Mouse (Mus musculus): Measurements from ENCODE around the gene Aven. TPM values are rescaled to one million over a fixed set of nuclear protein-coding genes. Genes with fewer than 3 reads are reported as not detected.

Gene Aven
- polyA plus RNA-seq, 1 experiment from 2014 or later, result 8.1 TPM

- H3K4me2 ChIP-seq, result no peak overlapping the region
- H3K36me3 ChIP-seq, result peaks cover 17% of the 10 kb centered on the region
Measured at GRCm38 (mm10) chr2:112470961-112471381, 21.8 kb upstream of the Aven start.

GRCm38 (mm10) chr2:112472076-112472475 is 20.7 kb upstream of the Aven start:
- no peak for ATAC-seq (ENCODE audit: insufficient read depth, low FRiP score, low read depth)
- Histone ChIP-seq H3K9me3 (no peaks in the 10 kb centered on the region), H3K27ac (no peak overlapping the region), H3K4me1 (no peaks in the 10 kb centered on the region), H3K4me3 (replicated peaks) (no peak overlapping the region), H3K36me3 (peaks cover 12% of the 10 kb centered on the region), H3K27me3 (replicated peaks) (no peaks in the 10 kb centered on the region), H3K9ac (no peak overlapping the region), H3K4me2 (no peak overlapping the region)
- WGBS, result 89% methylated on average over 2 of the region's 2 CpGs

More at GRCm38 (mm10) chr2:112470961-112471381, 21.8 kb upstream of the Aven start:
- Histone ChIP-seq H3K9ac (no peak overlapping the region), H3K27ac (no peak overlapping the region), H3K4me3 (replicated peaks) (no peak overlapping the region), H3K9me3 (no peaks in the 10 kb centered on the region), H3K27me3 (replicated peaks) (no peaks in the 10 kb centered on the region), H3K4me1 (no peaks in the 10 kb centered on the region)
- ATAC-seq (ENCODE audit: insufficient read depth, low FRiP score, low read depth), result no peak
- WGBS, result 71% methylated on average over 5 of the region's 5 CpGs

GRCm38 (mm10) chr2:112474997-112475724 is 17.6 kb upstream of the Aven start:
- Histone ChIP-seq H3K27me3 (replicated peaks) (no peaks in the 10 kb centered on the region), H3K27ac (no peak overlapping the region), H3K9me3 (no peaks in the 10 kb centered on the region), H3K36me3 (no peaks in the 10 kb centered on the region), H3K4me2 (no peak overlapping the region), H3K9ac (no peak overlapping the region), H3K4me3 (replicated peaks) (no peak overlapping the region), H3K4me1 (no peaks in the 10 kb centered on the region)
- no peak for ATAC-seq (ENCODE audit: insufficient read depth, low FRiP score, low read depth)
- 66% methylated on average over 5 of the region's 5 CpGs for WGBS

GRCm38 (mm10) chr2:112476554-112476953 is 16.2 kb upstream of the Aven start:
- no peaks in the 10 kb centered on the region for H3K27me3 ChIP-seq (replicated peaks)
- no peaks in the 10 kb centered on the region for H3K4me1 ChIP-seq
- H3K36me3 ChIP-seq, result no peaks in the 10 kb centered on the region
- H3K4me2 ChIP-seq, result 0 out of 2 replicates have a peak overlapping the region, but pooled peaks have one; percentile 3
- 68% methylated on average over 6 of the region's 6 CpGs for WGBS
- no peak overlapping the region for H3K4me3 ChIP-seq (replicated peaks)
- H3K9me3 ChIP-seq, result no peaks in the 10 kb centered on the region
- no peak overlapping the region for H3K9ac ChIP-seq
- peak overlapping the region; percentile 57; the same call in 1 of the 2 replicates for H3K27ac ChIP-seq
- peak; percentile 72 for ATAC-seq (ENCODE audit: insufficient read depth, low FRiP score, low read depth)

GRCm38 (mm10) chr2:112480669-112481068 is 12.1 kb upstream of the Aven start, which contains the start of gene Chrm5:
TSS of gene Chrm5 (minus strand) at chr2:112480769.
- WGBS, result 92% methylated on average over 5 of the region's 5 CpGs
- no peak for ATAC-seq (ENCODE audit: insufficient read depth, low FRiP score, low read depth)
- Histone ChIP-seq H3K4me1 (no peaks in the 10 kb centered on the region; the same call in 1 of the 2 replicates), H3K27ac (no peak within 1 kb of the TSS), H3K9me3 (no peaks in the 10 kb centered on the region), H3K9ac (no peak within 1 kb of the TSS), H3K4me3 (replicated peaks) (no peak within 1 kb of the TSS), H3K36me3 (no peaks in the 10 kb centered on the region), H3K4me2 (no peak within 1 kb of the TSS), H3K27me3 (replicated peaks) (no peaks in the 10 kb centered on the region)

- Histone ChIP-seq H3K36me3 (no peaks in the 10 kb centered on the region), H3K4me2 (no peak overlapping the region), H3K9ac (no peak overlapping the region), H3K27ac (no peak overlapping the region), H3K4me3 (replicated peaks) (no peak overlapping the region), H3K4me1 (no peaks in the 10 kb centered on the region; the same call in 1 of the 2 replicates), H3K27me3 (replicated peaks) (no peaks in the 10 kb centered on the region), H3K9me3 (no peaks in the 10 kb centered on the region)
- no peak for ATAC-seq (ENCODE audit: insufficient read depth, low FRiP score, low read depth)
- 2% methylated on average over 2 of the region's 2 CpGs for WGBS
Measured at GRCm38 (mm10) chr2:112481564-112481963, 11.2 kb upstream of the Aven start.

- Histone ChIP-seq H3K9ac (no peak overlapping the region), H3K9me3 (no peaks in the 10 kb centered on the region), H3K4me3 (replicated peaks) (no peak overlapping the region), H3K27ac (peak overlapping the region; percentile 28; the same call in 1 of the 2 replicates), H3K4me1 (no peaks in the 10 kb centered on the region; the same call in 1 of the 2 replicates), H3K4me2 (no peak overlapping the region), H3K27me3 (replicated peaks) (no peaks in the 10 kb centered on the region), H3K36me3 (no peaks in the 10 kb centered on the region)
- 57% methylated on average over 5 of the region's 5 CpGs for WGBS
- ATAC-seq (ENCODE audit: insufficient read depth, low FRiP score, low read depth), result 0 out of 2 replicates have a peak, but pooled peaks have one; percentile 22
Measured at GRCm38 (mm10) chr2:112482533-112483333, 10.0 kb upstream of the Aven start.

- no peaks in the 10 kb centered on the region for H3K9me3 ChIP-seq
- H3K27ac ChIP-seq, result peak overlapping the region; percentile 28; the same call in 1 of the 2 replicates
- ATAC-seq (ENCODE audit: insufficient read depth, low FRiP score, low read depth), result no peak
- 66% methylated on average over 2 of the region's 2 CpGs for WGBS
- no peak overlapping the region for H3K4me3 ChIP-seq (replicated peaks)
- no peaks in the 10 kb centered on the region; the same call in 1 of the 2 replicates for H3K4me1 ChIP-seq
- no peaks in the 10 kb centered on the region for H3K27me3 ChIP-seq (replicated peaks)
- no peak overlapping the region for H3K9ac ChIP-seq
- no peaks in the 10 kb centered on the region for H3K36me3 ChIP-seq
- no peak overlapping the region for H3K4me2 ChIP-seq
Measured at GRCm38 (mm10) chr2:112483334-112483651, 9.5 kb upstream of the Aven start.

GRCm38 (mm10) chr2:112484886-112485285 is 7.9 kb upstream of the Aven start:
- H3K27me3 ChIP-seq (replicated peaks), result no peaks in the 10 kb centered on the region
- 67% methylated on average over 2 of the region's 2 CpGs for WGBS
- no peak overlapping the region for H3K4me2 ChIP-seq
- no peaks in the 10 kb centered on the region for H3K9me3 ChIP-seq
- H3K9ac ChIP-seq, result no peak overlapping the region
- ATAC-seq (ENCODE audit: insufficient read depth, low FRiP score, low read depth), result 0 out of 2 replicates have a peak, but pooled peaks have one; percentile 14
- H3K36me3 ChIP-seq, result no peaks in the 10 kb centered on the region
- H3K27ac ChIP-seq, result no peak overlapping the region
- H3K4me3 ChIP-seq (replicated peaks), result no peak overlapping the region
- no peaks in the 10 kb centered on the region; the same call in 1 of the 2 replicates for H3K4me1 ChIP-seq

- H3K36me3 ChIP-seq, result no peaks in the 10 kb centered on the region
- H3K9ac ChIP-seq, result no peak overlapping the region
- ATAC-seq (ENCODE audit: insufficient read depth, low FRiP score, low read depth), result no peak
- no peaks in the 10 kb centered on the region for H3K9me3 ChIP-seq
- H3K27me3 ChIP-seq (replicated peaks), result no peaks in the 10 kb centered on the region
- no peak overlapping the region for H3K4me2 ChIP-seq
- H3K27ac ChIP-seq, result no peak overlapping the region
- no peak overlapping the region for H3K4me3 ChIP-seq (replicated peaks)
- no peaks in the 10 kb centered on the region for H3K4me1 ChIP-seq
- WGBS, result 71% methylated on average over 11 of the region's 11 CpGs
Measured at GRCm38 (mm10) chr2:112490483-112491196, 2.1 kb upstream of the Aven start.

GRCm38 (mm10) chr2:112491629-112492028 is 1.1 kb upstream of the Aven start:
- 54% methylated on average over 5 of the region's 5 CpGs for WGBS
- Histone ChIP-seq H3K9ac (no peak overlapping the region), H3K4me3 (replicated peaks) (no peak overlapping the region), H3K4me2 (0 out of 2 replicates have a peak overlapping the region, but pooled peaks have one; percentile 68), H3K9me3 (no peaks in the 10 kb centered on the region), H3K4me1 (no peaks in the 10 kb centered on the region), H3K27ac (no peak overlapping the region), H3K36me3 (no peaks in the 10 kb centered on the region), H3K27me3 (replicated peaks) (no peaks in the 10 kb centered on the region)
- ATAC-seq (ENCODE audit: insufficient read depth, low FRiP score, low read depth), result no peak

Data from stomach, embryonic 15.5 days (tissue).